Mouse (Mus musculus) ES-Bruce4 (cell line): ENCODE results near the gene Cdc42. TPM values are rescaled to one million over a fixed set of nuclear protein-coding genes. Genes with fewer than 3 reads are reported as not detected.

ENCODE experiments used
- H3K27ac ChIP-seq: 2 replicates; pipeline ENCODE4 v1.5.1; 2012; ENCODE audit warnings: low read length, inconsistent platforms; ENCODE audit not compliant: insufficient read depth
- H3K27me3 ChIP-seq: 2 replicates; pipeline ENCODE4 v1.6.1; 2012; ENCODE audit warnings: mild to moderate bottlenecking, low read length, inconsistent platforms; ENCODE audit not compliant: control insufficient read depth, poor library complexity, insufficient read depth, severe bottlenecking
- H3K36me3 ChIP-seq: 2 replicates; pipeline ENCODE4 v1.6.1; 2012; ENCODE audit warnings: inconsistent platforms, mild to moderate bottlenecking, low read length, moderate library complexity; ENCODE audit not compliant: control insufficient read depth, poor library complexity, insufficient read depth, severe bottlenecking
- H3K4me1 ChIP-seq: one replicate; pipeline ENCODE4 v1.8.1; 2011; ENCODE audit warnings: low read length; ENCODE audit not compliant: control insufficient read depth, insufficient read depth
- H3K4me3 ChIP-seq: 2 replicates; pipeline ENCODE4 v1.5.1; 2011; ENCODE audit warnings: low read depth, mild to moderate bottlenecking, low read length
- H3K9ac ChIP-seq: 2 replicates; pipeline ENCODE4 v1.6.1; 2012; ENCODE audit warnings: low read depth, mild to moderate bottlenecking, inconsistent platforms; ENCODE audit not compliant: poor library complexity, severe bottlenecking
- H3K9me3 ChIP-seq: replicated peaks from 2 replicates; pipeline ENCODE4 v1.6.1; 2012; ENCODE audit warnings: mild to moderate bottlenecking, low read length, inconsistent platforms; ENCODE audit not compliant: control insufficient read depth, poor library complexity, insufficient read depth, severe bottlenecking
- CTCF ChIP-seq: IDR thresholded peaks from one replicate; pipeline ENCODE4 v1.8.1; 2011; ENCODE audit warnings: low read depth, low read length
- EP300 ChIP-seq: IDR thresholded peaks from 2 replicates; pipeline ENCODE4 v1.6.1; 2011; ENCODE audit warnings: low read depth, low read length; ENCODE audit not compliant: insufficient read depth
- POLR2A ChIP-seq: IDR thresholded peaks from one replicate; pipeline ENCODE4 v1.8.1; 2011; ENCODE audit warnings: low read length; ENCODE audit not compliant: insufficient read depth
- polyA plus RNA-seq: library from polyadenylated mRNA; stranded (reverse); fragments of >200 nt; gene quantifications from 2 replicates; pipeline ENCODE4 v1.2.4, GENCODE M21; 2011; ENCODE audit warnings: low read depth; ENCODE audit not compliant: missing spikeins, insufficient read depth, insufficient read length

Gene Cdc42
- polyA plus RNA-seq, 1 experiment: 476 TPM

GRCm38 (mm10) chr4:137285876-137286661 is 71.5 kb downstream of the Cdc42 start:
- no peaks in the 10 kb centered on the region for H3K27me3 ChIP-seq

GRCm38 (mm10) chr4:137283407-137283732 is 74.2 kb downstream of the Cdc42 start:
- TF ChIP-seq EP300: no peak
- TF ChIP-seq CTCF: no peak
- no peak for TF ChIP-seq POLR2A
- 0 out of 2 replicates have a peak, but pooled peaks cover 4% of the 10 kb centered on the region for H3K27me3 ChIP-seq

More at GRCm38 (mm10) chr4:137285876-137286661, 71.5 kb downstream of the Cdc42 start:
- H3K36me3 ChIP-seq: no peaks in the 10 kb centered on the region
- TF ChIP-seq CTCF (no peak), EP300 (no peak), POLR2A (no peak)
- H3K4me1 ChIP-seq: peaks cover 2% of the 10 kb centered on the region
- H3K9me3 ChIP-seq: no peaks in the 10 kb centered on the region
- H3K9ac ChIP-seq: no peak overlapping the region
- no peak overlapping the region for H3K27ac ChIP-seq
- H3K4me3 ChIP-seq: no peak overlapping the region

GRCm38 (mm10) chr4:137282584-137283406 is 74.7 kb downstream of the Cdc42 start:
- H3K4me3 ChIP-seq: no peak overlapping the region
- H3K27ac ChIP-seq: no peak overlapping the region
- no peak for TF ChIP-seq CTCF
- no peak for TF ChIP-seq POLR2A
- TF ChIP-seq EP300: no peak
- no peaks in the 10 kb centered on the region for H3K36me3 ChIP-seq
- peaks cover 6% of the 10 kb centered on the region for H3K4me1 ChIP-seq
- H3K9me3 ChIP-seq: no peaks in the 10 kb centered on the region
- H3K27me3 ChIP-seq: peaks cover 5% of the 10 kb centered on the region
- no peak overlapping the region for H3K9ac ChIP-seq

More at GRCm38 (mm10) chr4:137283407-137283732, 74.2 kb downstream of the Cdc42 start:
- Histone ChIP-seq H3K36me3 (no peaks in the 10 kb centered on the region), H3K27ac (no peak overlapping the region), H3K4me1 (peaks cover 6% of the 10 kb centered on the region), H3K9ac (no peak overlapping the region), H3K4me3 (no peak overlapping the region), H3K9me3 (no peaks in the 10 kb centered on the region)

- H3K4me1 ChIP-seq: peaks cover 6% of the 10 kb centered on the region
These were observed 75.4 kb downstream of the Cdc42 start for GRCm38 (mm10) chr4:137282122-137282521.

GRCm38 (mm10) chr4:137281273-137281672 is 76.2 kb downstream of the Cdc42 start:
- Histone ChIP-seq H3K36me3 (no peaks in the 10 kb centered on the region), H3K9ac (no peak overlapping the region), H3K4me1 (peaks cover 6% of the 10 kb centered on the region), H3K4me3 (no peak overlapping the region), H3K27me3 (peaks cover 10% of the 10 kb centered on the region), H3K27ac (no peak overlapping the region), H3K9me3 (no peaks in the 10 kb centered on the region)
- TF ChIP-seq POLR2A: no peak
- no peak for TF ChIP-seq EP300
- no peak for TF ChIP-seq CTCF

More at GRCm38 (mm10) chr4:137282122-137282521, 75.4 kb downstream of the Cdc42 start:
- no peaks in the 10 kb centered on the region for H3K9me3 ChIP-seq
- no peaks in the 10 kb centered on the region for H3K36me3 ChIP-seq
- H3K9ac ChIP-seq: no peak overlapping the region
- TF ChIP-seq EP300: no peak
- peaks cover 10% of the 10 kb centered on the region for H3K27me3 ChIP-seq
- no peak overlapping the region for H3K27ac ChIP-seq
- no peak overlapping the region for H3K4me3 ChIP-seq

GRCm38 (mm10) chr4:137279346-137279745 is 78.2 kb downstream of the Cdc42 start:
- Histone ChIP-seq H3K9ac (no peak overlapping the region), H3K4me3 (no peak overlapping the region), H3K4me1 (peaks cover 6% of the 10 kb centered on the region), H3K27ac (no peak overlapping the region), H3K9me3 (no peaks in the 10 kb centered on the region), H3K36me3 (no peaks in the 10 kb centered on the region), H3K27me3 (peaks cover 12% of the 10 kb centered on the region)
- TF ChIP-seq CTCF (no peak), EP300 (no peak), POLR2A (no peak)
